Mouse (Mus musculus): ENCODE measurements at regions not wholly inside any gene's neighbourhood (a gene's known extent, or its start where the extent isn't known, plus 50 kb on each side); places are given as distances from the start of the nearest gene placed in this dataset.

GRCm38 (mm10) chr2:71616526-71616925 is 70.0 kb upstream of the Dlx2 start:
- DNase-seq (ENCODE audit: low spot score) (no peak), ATAC-seq (replicated peaks; ENCODE audit: low FRiP score) (no peak)
- no peak overlapping the region for H3K4me2 ChIP-seq
- H3K9ac ChIP-seq (ENCODE audit: low read depth, low read length): no peak overlapping the region
- no peak overlapping the region for H3K4me3 ChIP-seq (ENCODE audit: low read depth, low read length)
- no peaks in the 10 kb centered on the region for H3K27me3 ChIP-seq (replicated peaks; ENCODE audit: control insufficient read depth, insufficient read depth, low read length)
- H3K9me3 ChIP-seq (ENCODE audit: control insufficient read depth, low read length): no peaks in the 10 kb centered on the region
- no peaks in the 10 kb centered on the region for H3K4me1 ChIP-seq (replicated peaks; ENCODE audit: control insufficient read depth, insufficient read depth, low read length)
- WGBS: 81% methylated on average over 5 of the region's 5 CpGs
- no peak overlapping the region for H3K27ac ChIP-seq (ENCODE audit: low read depth, low read length)
- no peaks in the 10 kb centered on the region for H3K36me3 ChIP-seq (ENCODE audit: control insufficient read depth, insufficient read depth, low read length)

- H3K36me3 ChIP-seq (ENCODE audit: control insufficient read depth, insufficient read depth, low read length): no peaks in the 10 kb centered on the region
- H3K4me3 ChIP-seq (ENCODE audit: low read depth, low read length): no peak overlapping the region
- H3K4me1 ChIP-seq (replicated peaks; ENCODE audit: control insufficient read depth, insufficient read depth, low read length): peaks cover 6% of the 10 kb centered on the region
- no peak overlapping the region for H3K27ac ChIP-seq (ENCODE audit: low read depth, low read length)
- no peaks in the 10 kb centered on the region for H3K27me3 ChIP-seq (replicated peaks; ENCODE audit: control insufficient read depth, insufficient read depth, low read length)
- DNase-seq (ENCODE audit: low spot score): no peak
- H3K9ac ChIP-seq (ENCODE audit: low read depth, low read length): no peak overlapping the region
- no peak overlapping the region for H3K4me2 ChIP-seq
- no peaks in the 10 kb centered on the region for H3K9me3 ChIP-seq (ENCODE audit: control insufficient read depth, low read length)
- 88% methylated on average over 2 of the region's 2 CpGs for WGBS
- no peak for ATAC-seq (replicated peaks; ENCODE audit: low FRiP score)
Measured at GRCm38 (mm10) chr2:71621458-71621857, 74.9 kb upstream of the Dlx2 start.

GRCm38 (mm10) chr2:71622532-71623099 is 76.1 kb upstream of the Dlx2 start:
- H3K4me3 ChIP-seq (ENCODE audit: low read depth, low read length): no peak overlapping the region
- H3K9me3 ChIP-seq (ENCODE audit: control insufficient read depth, low read length): no peaks in the 10 kb centered on the region
- ATAC-seq (replicated peaks; ENCODE audit: low FRiP score) (peak; percentile 77), DNase-seq (ENCODE audit: low spot score) (no peak)
- 49% methylated on average over 9 of the region's 9 CpGs for WGBS
- H3K36me3 ChIP-seq (ENCODE audit: control insufficient read depth, insufficient read depth, low read length): no peaks in the 10 kb centered on the region
- H3K4me2 ChIP-seq: no peak overlapping the region; the same call in 1 of the 2 replicates
- no peak overlapping the region for H3K9ac ChIP-seq (ENCODE audit: low read depth, low read length)
- peaks cover 11% of the 10 kb centered on the region for H3K4me1 ChIP-seq (replicated peaks; ENCODE audit: control insufficient read depth, insufficient read depth, low read length)
- H3K27ac ChIP-seq (ENCODE audit: low read depth, low read length): peak overlapping the region; percentile 47
- no peaks in the 10 kb centered on the region for H3K27me3 ChIP-seq (replicated peaks; ENCODE audit: control insufficient read depth, insufficient read depth, low read length)

- Histone ChIP-seq H3K27me3 (replicated peaks; ENCODE audit: control insufficient read depth, insufficient read depth, low read length) (no peaks in the 10 kb centered on the region), H3K9ac (ENCODE audit: low read depth, low read length) (no peak overlapping the region), H3K27ac (ENCODE audit: low read depth, low read length) (no peak overlapping the region), H3K9me3 (ENCODE audit: control insufficient read depth, low read length) (no peaks in the 10 kb centered on the region), H3K4me2 (no peak overlapping the region), H3K4me1 (replicated peaks; ENCODE audit: control insufficient read depth, insufficient read depth, low read length) (peaks cover 11% of the 10 kb centered on the region), H3K36me3 (ENCODE audit: control insufficient read depth, insufficient read depth, low read length) (no peaks in the 10 kb centered on the region), H3K4me3 (ENCODE audit: low read depth, low read length) (no peak overlapping the region)
- 60% methylated on average over 2 of the region's 2 CpGs for WGBS
- DNase-seq (ENCODE audit: low spot score) (no peak), ATAC-seq (replicated peaks; ENCODE audit: low FRiP score) (no peak)
Measured at GRCm38 (mm10) chr2:71623134-71623533, 76.6 kb upstream of the Dlx2 start.

GRCm38 (mm10) chr2:71625298-71625902 is 78.8 kb upstream of the Dlx2 start:
- no peak overlapping the region for H3K4me2 ChIP-seq
- no peaks in the 10 kb centered on the region for H3K9me3 ChIP-seq (ENCODE audit: control insufficient read depth, low read length)
- peaks cover 15% of the 10 kb centered on the region for H3K4me1 ChIP-seq (replicated peaks; ENCODE audit: control insufficient read depth, insufficient read depth, low read length)
- H3K4me3 ChIP-seq (ENCODE audit: low read depth, low read length): no peak overlapping the region
- DNase-seq (ENCODE audit: low spot score) (no peak), ATAC-seq (replicated peaks; ENCODE audit: low FRiP score) (no peak)
- no peak overlapping the region for H3K27ac ChIP-seq (ENCODE audit: low read depth, low read length)
- 67% methylated on average over 7 of the region's 7 CpGs for WGBS
- no peak overlapping the region for H3K9ac ChIP-seq (ENCODE audit: low read depth, low read length)
- no peaks in the 10 kb centered on the region for H3K36me3 ChIP-seq (ENCODE audit: control insufficient read depth, insufficient read depth, low read length)
- peaks cover 14% of the 10 kb centered on the region for H3K27me3 ChIP-seq (replicated peaks; ENCODE audit: control insufficient read depth, insufficient read depth, low read length)

GRCm38 (mm10) chr2:71626404-71626803 is 79.8 kb upstream of the Dlx2 start:
- WGBS: 57% methylated on average over 12 of the region's 12 CpGs
- no peak for ATAC-seq (replicated peaks; ENCODE audit: low FRiP score)
- no peak for DNase-seq (ENCODE audit: low spot score)
- Histone ChIP-seq H3K9ac (ENCODE audit: low read depth, low read length) (no peak overlapping the region), H3K27ac (ENCODE audit: low read depth, low read length) (no peak overlapping the region), H3K27me3 (replicated peaks; ENCODE audit: control insufficient read depth, insufficient read depth, low read length) (peaks cover 14% of the 10 kb centered on the region), H3K4me3 (ENCODE audit: low read depth, low read length) (no peak overlapping the region), H3K9me3 (ENCODE audit: control insufficient read depth, low read length) (no peaks in the 10 kb centered on the region), H3K36me3 (ENCODE audit: control insufficient read depth, insufficient read depth, low read length) (no peaks in the 10 kb centered on the region), H3K4me1 (replicated peaks; ENCODE audit: control insufficient read depth, insufficient read depth, low read length) (peaks cover 15% of the 10 kb centered on the region), H3K4me2 (no peak overlapping the region)

- ATAC-seq (replicated peaks; ENCODE audit: low FRiP score) (no peak), DNase-seq (ENCODE audit: low spot score) (no peak)
- no peaks in the 10 kb centered on the region for H3K36me3 ChIP-seq (ENCODE audit: control insufficient read depth, insufficient read depth, low read length)
- no peak overlapping the region for H3K4me3 ChIP-seq (ENCODE audit: low read depth, low read length)
- peaks cover 15% of the 10 kb centered on the region for H3K4me1 ChIP-seq (replicated peaks; ENCODE audit: control insufficient read depth, insufficient read depth, low read length)
- no peaks in the 10 kb centered on the region for H3K9me3 ChIP-seq (ENCODE audit: control insufficient read depth, low read length)
- WGBS: 53% methylated on average over 14 of the region's 14 CpGs
- no peak overlapping the region for H3K27ac ChIP-seq (ENCODE audit: low read depth, low read length)
- no peak overlapping the region for H3K9ac ChIP-seq (ENCODE audit: low read depth, low read length)
- peaks cover 14% of the 10 kb centered on the region for H3K27me3 ChIP-seq (replicated peaks; ENCODE audit: control insufficient read depth, insufficient read depth, low read length)
- H3K4me2 ChIP-seq: no peak overlapping the region
Measured at GRCm38 (mm10) chr2:71627097-71627755, 80.7 kb upstream of the Dlx2 start.

- no peaks in the 10 kb centered on the region for H3K36me3 ChIP-seq (ENCODE audit: control insufficient read depth, insufficient read depth, low read length)
- peaks cover 14% of the 10 kb centered on the region for H3K27me3 ChIP-seq (replicated peaks; ENCODE audit: control insufficient read depth, insufficient read depth, low read length)
- H3K4me1 ChIP-seq (replicated peaks; ENCODE audit: control insufficient read depth, insufficient read depth, low read length): peaks cover 9% of the 10 kb centered on the region
- 40% methylated on average over 7 of the region's 7 CpGs for WGBS
- H3K9me3 ChIP-seq (ENCODE audit: control insufficient read depth, low read length): no peaks in the 10 kb centered on the region
- H3K4me2 ChIP-seq: peak overlapping the region; percentile 71
- no peak overlapping the region for H3K4me3 ChIP-seq (ENCODE audit: low read depth, low read length)
- DNase-seq (ENCODE audit: low spot score) (no peak), ATAC-seq (replicated peaks; ENCODE audit: low FRiP score) (no peak)
- H3K27ac ChIP-seq (ENCODE audit: low read depth, low read length): no peak overlapping the region
- H3K9ac ChIP-seq (ENCODE audit: low read depth, low read length): no peak overlapping the region
Measured at GRCm38 (mm10) chr2:71628821-71629220, 82.3 kb upstream of the Dlx2 start.
